ENCODE assay signal across 8 mouse cellular contexts in the genomic region with DNA sequence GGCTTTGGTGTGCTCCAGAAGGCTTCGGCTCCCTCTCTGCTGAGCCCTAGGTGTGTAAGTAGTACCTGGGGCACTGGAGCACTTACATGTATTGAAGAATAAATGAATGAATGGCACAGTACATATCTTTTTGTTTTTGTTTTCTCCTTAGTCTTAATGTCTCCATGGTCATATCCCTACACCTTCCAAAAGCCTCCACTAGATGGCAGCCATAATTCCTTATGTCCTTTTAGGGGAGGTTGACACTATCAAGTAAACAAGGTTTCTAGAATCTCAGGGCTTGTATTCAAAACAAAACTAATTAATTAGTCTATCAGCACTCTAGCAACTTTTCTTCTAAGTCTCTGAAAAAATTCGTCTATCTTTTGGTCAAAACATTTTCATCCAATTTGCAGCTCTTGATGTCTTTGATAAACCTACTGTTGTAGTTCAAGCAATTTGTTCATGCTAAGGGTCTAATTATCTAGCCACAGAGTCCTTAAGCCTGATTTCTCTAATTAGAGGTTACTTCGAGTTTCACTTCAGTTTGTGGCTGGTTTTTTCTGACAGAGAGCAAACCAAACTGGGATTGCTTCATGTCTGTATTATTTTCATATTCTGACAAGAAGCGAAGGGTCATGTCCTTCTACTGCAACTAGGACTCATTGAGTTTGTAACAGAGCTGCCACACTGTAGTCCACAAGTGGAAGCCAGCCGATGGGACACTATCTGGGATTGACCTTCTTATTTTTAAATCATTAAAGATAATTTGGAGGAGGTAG.
DNase-seq lines count a peak whose midpoint lies in the region; ATAC-seq and TF ChIP-seq lines count a peak whose summit lies in the region.

No protein-coding gene starts in this region.

- no peak overlapping the region for H3K9ac ChIP-seq in midbrain, embryonic 11.5 days (ENCODE audit: low read length)
- H3K9ac ChIP-seq in midbrain, embryonic 13.5 days (replicated peaks): no peak overlapping the region
- H3K9ac ChIP-seq in limb, embryonic 14.5 days (ENCODE audit: low read depth, low read length, severe bottlenecking): no peak overlapping the region
- no peak overlapping the region for H3K9ac ChIP-seq in stomach, postnatal 0 days (ENCODE audit: low read length)

- H3K4me3 ChIP-seq in midbrain, embryonic 11.5 days (ENCODE audit: low read depth, low read length): no peak overlapping the region
- no peak overlapping the region for H3K4me3 ChIP-seq in midbrain, embryonic 13.5 days (replicated peaks)
- H3K4me3 ChIP-seq in limb, embryonic 14.5 days (replicated peaks; ENCODE audit: low read length): no peak overlapping the region
- no peak overlapping the region for H3K4me3 ChIP-seq in stomach, postnatal 0 days (ENCODE audit: low read depth, low read length)

- no peak overlapping the region for H3K27ac ChIP-seq in midbrain, embryonic 11.5 days (ENCODE audit: low read depth, low read length)
- no peak overlapping the region for H3K27ac ChIP-seq in midbrain, embryonic 13.5 days
- H3K27ac ChIP-seq in limb, embryonic 14.5 days (replicated peaks; ENCODE audit: low read depth, low read length): no peak overlapping the region
- no peak overlapping the region for H3K27ac ChIP-seq in stomach, postnatal 0 days (replicated peaks)

- ATAC-seq in midbrain, embryonic 11.5 days (ENCODE audit: low FRiP score): no peak
- no peak for ATAC-seq in midbrain, embryonic 13.5 days
- no peak for ATAC-seq in limb, embryonic 14.5 days (ENCODE audit: low FRiP score, low read depth)
- ATAC-seq in stomach, postnatal 0 days (ENCODE audit: low FRiP score, low TSS enrichment): no peak

- no peak for TF ChIP-seq EP300 in stomach, postnatal 0 days (optimal IDR thresholded peaks at IDR 0.05)

- H3K4me2 ChIP-seq in midbrain, embryonic 11.5 days: no peak overlapping the region
- H3K4me2 ChIP-seq in midbrain, embryonic 13.5 days (replicated peaks): no peak overlapping the region
- H3K4me2 ChIP-seq in limb, embryonic 14.5 days (replicated peaks; ENCODE audit: low read depth, low read length, severe bottlenecking): no peak overlapping the region
- no peak overlapping the region for H3K4me2 ChIP-seq in stomach, postnatal 0 days (replicated peaks; ENCODE audit: low read depth)

- H3K27me3 ChIP-seq in midbrain, embryonic 11.5 days (ENCODE audit: control insufficient read depth, insufficient read depth, low read length): no peaks in the 10 kb centered on the region
- H3K27me3 ChIP-seq in midbrain, embryonic 13.5 days: no peaks in the 10 kb centered on the region
- H3K27me3 ChIP-seq in limb, embryonic 14.5 days (ENCODE audit: control insufficient read depth, insufficient read depth, low read length): no peaks in the 10 kb centered on the region
- H3K27me3 ChIP-seq in stomach, postnatal 0 days (ENCODE audit: control insufficient read depth, insufficient read depth, low read length): no peaks in the 10 kb centered on the region

- 74% methylated on average over 5 of the region's 5 CpGs for WGBS in midbrain, embryonic 11.5 days
- 70% methylated on average over 5 of the region's 5 CpGs for WGBS in midbrain, embryonic 13.5 days
- WGBS in limb, embryonic 14.5 days: 63% methylated on average over 5 of the region's 5 CpGs
- WGBS in stomach, postnatal 0 days: 60% methylated on average over 5 of the region's 5 CpGs

- peak; percentile 43 for DNase-seq in cerebellum, adult 11 months
- DNase-seq in cerebellum, adult 11-12 months: no peak
- DNase-seq in midbrain, embryonic 11.5 days (ENCODE audit: low spot score, missing footprints): peak; percentile 93
- peak; percentile 58 for DNase-seq in c-Kit-positive CD71-negative TER-119-negative erythroid progenitor cells, embryonic 14.5 days (ENCODE audit: low read depth)
- DNase-seq in heart, adult 9 months (ENCODE audit: low spot score in 2 of 2): peak; percentile 15 to 54
- peak; percentile 53 for DNase-seq in limb, embryonic 14.5 days (ENCODE audit: low spot score)
- peak; percentile 28 for DNase-seq in stomach, postnatal 0 days (ENCODE audit: low spot score)

- peak; percentile 89 for TF ChIP-seq CTCF in stomach, postnatal 0 days (IDR thresholded peaks at IDR 0.05; ENCODE audit: low read depth)

- no peak for TF ChIP-seq POLR2A in limb, embryonic 14.5 days (IDR thresholded peaks at IDR 0.05; ENCODE audit: borderline replicate concordance, extremely low read depth, insufficient read depth, insufficient read length)

- no peaks in the 10 kb centered on the region for H3K9me3 ChIP-seq in midbrain, embryonic 11.5 days (ENCODE audit: control insufficient read depth, low read length)
- H3K9me3 ChIP-seq in midbrain, embryonic 13.5 days: no peaks in the 10 kb centered on the region
- no peaks in the 10 kb centered on the region for H3K9me3 ChIP-seq in limb, embryonic 14.5 days (ENCODE audit: control insufficient read depth, low read length)
- H3K9me3 ChIP-seq in stomach, postnatal 0 days (ENCODE audit: control insufficient read depth, low read length): no peaks in the 10 kb centered on the region

- H3K36me3 ChIP-seq in midbrain, embryonic 11.5 days (ENCODE audit: control insufficient read depth, insufficient read depth, low read length): no peaks in the 10 kb centered on the region
- H3K36me3 ChIP-seq in midbrain, embryonic 13.5 days: no peaks in the 10 kb centered on the region; the same call in 1 of the 2 replicates
- H3K36me3 ChIP-seq in limb, embryonic 14.5 days (ENCODE audit: control insufficient read depth, insufficient read depth, low read length): no peaks in the 10 kb centered on the region
- H3K36me3 ChIP-seq in stomach, postnatal 0 days (ENCODE audit: control insufficient read depth, insufficient read depth, low read length): no peaks in the 10 kb centered on the region

- H3K4me1 ChIP-seq in midbrain, embryonic 11.5 days (ENCODE audit: control insufficient read depth, insufficient read depth, low read length): no peaks in the 10 kb centered on the region
- H3K4me1 ChIP-seq in midbrain, embryonic 13.5 days (replicated peaks): no peaks in the 10 kb centered on the region
- no peaks in the 10 kb centered on the region for H3K4me1 ChIP-seq in limb, embryonic 14.5 days (ENCODE audit: control insufficient read depth, insufficient read depth, low read length)
- no peaks in the 10 kb centered on the region for H3K4me1 ChIP-seq in stomach, postnatal 0 days (replicated peaks; ENCODE audit: control insufficient read depth, insufficient read depth)
